Mouse (Mus musculus): ENCODE measurements around the gene Slc41a1. TPM values are rescaled to one million over a fixed set of nuclear protein-coding genes. Genes with fewer than 3 reads are reported as not detected.
"Not testable (repeated sequence)": the region's sequence is repeated elsewhere in the genome, so short reads cannot be mapped to it uniquely, and the experiment has no call there.

Gene Slc41a1
- polyA plus RNA-seq, 1 experiment from 2014 or later, result 6.4 TPM

DNA sequence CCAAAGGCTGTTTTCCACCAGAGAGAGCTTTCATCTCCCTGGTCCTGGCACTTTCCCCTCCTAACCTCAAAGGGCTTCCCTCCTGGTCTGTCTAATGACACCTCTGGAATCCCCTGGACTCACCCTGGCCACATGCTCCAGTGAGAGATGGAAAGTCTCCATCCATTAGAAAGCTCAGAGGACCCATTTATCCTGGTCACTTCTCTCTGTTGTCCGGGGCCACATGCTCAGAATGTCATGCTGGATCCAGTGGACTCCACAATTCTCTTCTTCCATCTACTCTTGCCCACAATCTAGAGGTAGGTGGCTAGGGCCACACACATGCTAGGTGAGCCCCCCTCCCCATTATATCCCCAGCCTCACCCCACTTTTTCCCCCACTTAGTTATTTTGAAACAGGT lies 18.3 kb upstream of the Slc41a1 start:
- Histone ChIP-seq H3K4me2 (no peak overlapping the region), H3K36me3 (ENCODE audit: control insufficient read depth, insufficient read depth, low read length) (no peaks in the 10 kb centered on the region), H3K4me3 (ENCODE audit: low read depth, low read length) (no peak overlapping the region), H3K27ac (ENCODE audit: low read depth, low read length) (no peak overlapping the region), H3K9me3 (replicated peaks; ENCODE audit: control insufficient read depth, low read length) (no peaks in the 10 kb centered on the region), H3K9ac (ENCODE audit: low read depth, low read length) (no peak overlapping the region), H3K27me3 (ENCODE audit: control insufficient read depth, insufficient read depth, low read length) (0 out of 2 replicates have a peak, but pooled peaks cover 2% of the 10 kb centered on the region), H3K4me1 (ENCODE audit: control insufficient read depth, insufficient read depth, low read length) (0 out of 2 replicates have a peak, but pooled peaks cover 2% of the 10 kb centered on the region)
- 83% methylated on average over 1 of the region's 1 CpGs for WGBS (ENCODE audit: insufficient replicate concordance)
- ATAC-seq (replicated peaks; ENCODE audit: insufficient number of reproducible peaks, low FRiP score, low TSS enrichment), result no peak

DNA sequence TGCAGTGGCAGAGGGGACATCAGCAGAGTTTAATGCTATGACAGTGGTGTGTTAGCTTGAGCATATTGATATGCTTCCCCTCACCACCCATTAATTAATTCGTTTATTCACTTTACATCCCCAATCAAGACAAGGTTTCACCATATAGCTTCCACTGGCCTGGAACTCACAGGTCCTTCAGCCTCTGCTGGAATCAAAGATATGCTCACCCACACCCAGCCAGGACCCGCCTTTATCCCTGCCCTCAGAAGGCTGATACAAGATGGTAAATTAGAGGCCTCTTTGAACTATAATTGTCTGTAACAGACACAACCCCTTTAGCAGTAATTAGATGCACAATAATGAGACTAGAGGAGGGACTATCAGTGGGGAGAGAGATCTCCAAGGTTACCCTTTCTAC lies 17.6 kb upstream of the Slc41a1 start:
- H3K4me2 ChIP-seq, result no peak overlapping the region
- no peaks in the 10 kb centered on the region for H3K36me3 ChIP-seq (ENCODE audit: control insufficient read depth, insufficient read depth, low read length)
- no peak overlapping the region for H3K4me3 ChIP-seq (ENCODE audit: low read depth, low read length)
- 0 out of 2 replicates have a peak, but pooled peaks cover 2% of the 10 kb centered on the region for H3K4me1 ChIP-seq (ENCODE audit: control insufficient read depth, insufficient read depth, low read length)
- WGBS (ENCODE audit: insufficient replicate concordance), result 64% methylated on average over 2 of the region's 2 CpGs
- H3K9ac ChIP-seq (ENCODE audit: low read depth, low read length), result no peak overlapping the region
- ATAC-seq (replicated peaks; ENCODE audit: insufficient number of reproducible peaks, low FRiP score, low TSS enrichment), result no peak
- H3K27me3 ChIP-seq (ENCODE audit: control insufficient read depth, insufficient read depth, low read length), result 0 out of 2 replicates have a peak, but pooled peaks cover 2% of the 10 kb centered on the region
- H3K9me3 ChIP-seq (replicated peaks; ENCODE audit: control insufficient read depth, low read length), result no peaks in the 10 kb centered on the region
- no peak overlapping the region for H3K27ac ChIP-seq (ENCODE audit: low read depth, low read length)

DNA sequence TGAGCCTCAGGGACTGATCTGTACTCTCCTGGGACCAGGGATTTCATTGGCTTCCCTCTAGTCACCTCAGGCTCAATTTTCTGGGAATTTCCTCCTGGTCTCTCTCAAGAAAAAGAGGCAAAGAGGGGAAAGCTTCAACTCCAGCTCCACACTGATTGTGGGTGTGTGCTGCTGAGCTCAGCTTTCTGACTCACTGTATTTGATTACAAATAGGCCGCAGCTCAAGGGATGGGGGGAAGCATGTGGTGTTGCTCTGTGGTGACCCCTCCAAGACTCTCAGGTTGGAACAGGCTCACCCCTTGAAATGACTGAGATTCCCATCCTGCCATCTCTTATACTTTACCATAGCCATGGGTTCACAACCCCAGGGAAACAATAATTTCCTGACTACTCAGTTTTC lies 15.9 kb upstream of the Slc41a1 start:
- WGBS (ENCODE audit: insufficient replicate concordance), result 73% methylated on average over 1 of the region's 1 CpGs
- Histone ChIP-seq H3K4me2 (no peak overlapping the region), H3K9ac (ENCODE audit: low read depth, low read length) (no peak overlapping the region), H3K9me3 (replicated peaks; ENCODE audit: control insufficient read depth, low read length) (no peaks in the 10 kb centered on the region), H3K27ac (ENCODE audit: low read depth, low read length) (no peak overlapping the region), H3K27me3 (ENCODE audit: control insufficient read depth, insufficient read depth, low read length) (peaks cover 4% of the 10 kb centered on the region; the same call in 1 of the 2 replicates), H3K4me3 (ENCODE audit: low read depth, low read length) (no peak overlapping the region), H3K36me3 (ENCODE audit: control insufficient read depth, insufficient read depth, low read length) (no peaks in the 10 kb centered on the region), H3K4me1 (ENCODE audit: control insufficient read depth, insufficient read depth, low read length) (0 out of 2 replicates have a peak, but pooled peaks cover 2% of the 10 kb centered on the region)
- no peak for ATAC-seq (replicated peaks; ENCODE audit: insufficient number of reproducible peaks, low FRiP score, low TSS enrichment)

DNA sequence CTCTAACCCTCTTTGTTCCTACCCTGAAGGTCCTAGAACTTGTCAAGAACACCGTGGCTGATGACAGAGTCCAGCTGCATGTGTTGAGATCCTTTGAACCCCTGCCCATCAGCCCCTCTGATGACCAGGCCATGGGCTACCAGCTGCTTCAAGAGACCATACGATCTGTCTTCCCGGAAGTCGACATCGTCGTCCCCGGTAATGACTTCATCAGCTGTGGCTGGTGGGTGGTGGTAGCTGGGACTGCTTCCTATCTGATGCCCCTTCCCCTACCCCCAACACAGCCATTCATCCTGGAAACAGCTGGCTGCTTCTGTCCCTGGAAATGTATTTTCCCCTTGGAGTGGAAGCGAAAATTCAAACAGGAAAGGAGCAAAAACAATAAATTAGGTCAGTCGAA lies 15.3 kb upstream of the Slc41a1 start:
- WGBS (ENCODE audit: insufficient replicate concordance), result 46% methylated on average over 9 of the region's 9 CpGs
- H3K27ac ChIP-seq (ENCODE audit: low read depth, low read length), result no peak overlapping the region
- 0 out of 2 replicates have a peak, but pooled peaks cover 2% of the 10 kb centered on the region for H3K4me1 ChIP-seq (ENCODE audit: control insufficient read depth, insufficient read depth, low read length)
- H3K27me3 ChIP-seq (ENCODE audit: control insufficient read depth, insufficient read depth, low read length), result peaks cover 4% of the 10 kb centered on the region; the same call in 1 of the 2 replicates
- no peaks in the 10 kb centered on the region for H3K36me3 ChIP-seq (ENCODE audit: control insufficient read depth, insufficient read depth, low read length)
- no peaks in the 10 kb centered on the region for H3K9me3 ChIP-seq (replicated peaks; ENCODE audit: control insufficient read depth, low read length)
- H3K4me3 ChIP-seq (ENCODE audit: low read depth, low read length), result no peak overlapping the region
- ATAC-seq (replicated peaks; ENCODE audit: insufficient number of reproducible peaks, low FRiP score, low TSS enrichment), result no peak
- H3K4me2 ChIP-seq, result no peak overlapping the region
- H3K9ac ChIP-seq (ENCODE audit: low read depth, low read length), result no peak overlapping the region

DNA sequence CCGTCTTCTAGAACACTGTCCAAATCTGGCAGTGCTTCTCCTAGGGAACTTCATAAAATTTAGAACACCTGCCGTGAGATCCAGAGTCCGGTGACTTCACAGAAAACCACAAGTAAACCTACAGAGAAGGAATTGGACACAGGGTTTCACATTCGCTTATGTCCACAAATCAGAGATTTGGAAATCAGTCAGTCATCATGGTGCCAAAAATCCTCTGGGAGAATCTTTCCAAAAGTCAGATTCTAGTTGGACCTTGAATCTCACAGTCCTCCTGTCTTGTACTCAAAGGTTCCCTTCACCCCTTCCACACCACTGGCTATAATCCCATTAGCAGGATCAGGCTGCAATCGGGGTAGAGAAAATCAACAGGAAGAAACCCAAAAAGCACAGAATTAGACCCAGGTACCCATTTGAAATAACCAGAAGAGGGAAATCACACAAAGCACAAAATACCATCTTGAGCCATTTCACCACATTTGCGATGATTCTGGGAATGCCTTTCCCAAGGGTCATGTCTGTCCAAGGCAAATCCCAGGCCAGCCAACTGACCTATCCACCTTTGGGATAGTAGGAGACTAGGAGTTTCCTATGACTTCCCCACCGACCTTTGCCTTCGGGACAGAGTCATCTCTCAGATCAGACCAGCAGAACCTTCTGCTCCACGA lies 14.5 kb upstream of the Slc41a1 start:
- Histone ChIP-seq H3K36me3 (ENCODE audit: control insufficient read depth, insufficient read depth, low read length) (no peaks in the 10 kb centered on the region), H3K9ac (ENCODE audit: low read depth, low read length) (no peak overlapping the region), H3K9me3 (replicated peaks; ENCODE audit: control insufficient read depth, low read length) (no peaks in the 10 kb centered on the region), H3K4me2 (no peak overlapping the region), H3K4me1 (ENCODE audit: control insufficient read depth, insufficient read depth, low read length) (0 out of 2 replicates have a peak, but pooled peaks cover 2% of the 10 kb centered on the region), H3K27ac (ENCODE audit: low read depth, low read length) (no peak overlapping the region), H3K27me3 (ENCODE audit: control insufficient read depth, insufficient read depth, low read length) (peaks cover 4% of the 10 kb centered on the region; the same call in 1 of the 2 replicates), H3K4me3 (ENCODE audit: low read depth, low read length) (no peak overlapping the region)
- ATAC-seq (replicated peaks; ENCODE audit: insufficient number of reproducible peaks, low FRiP score, low TSS enrichment), result no peak
- WGBS (ENCODE audit: insufficient replicate concordance), result 79% methylated on average over 9 of the region's 9 CpGs

DNA sequence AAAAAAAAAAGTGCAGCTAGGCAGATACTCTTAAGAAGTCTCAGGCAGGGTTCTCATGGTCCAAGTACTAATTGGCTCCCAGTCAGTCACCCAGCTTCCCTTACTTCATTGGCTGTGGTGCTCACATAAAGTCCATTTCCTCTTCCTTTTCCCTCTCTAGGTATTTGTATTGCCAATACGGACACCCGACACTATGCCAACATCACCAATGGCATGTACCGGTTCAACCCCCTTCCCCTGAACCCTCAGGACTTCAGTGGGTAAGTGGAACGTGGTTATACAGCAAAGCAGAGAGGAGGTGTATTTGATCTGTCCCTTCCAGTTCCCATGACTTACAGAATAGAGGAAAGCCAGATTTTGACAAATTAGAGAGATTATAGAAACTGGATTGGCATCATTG lies 13.6 kb upstream of the Slc41a1 start:
- H3K36me3 ChIP-seq (ENCODE audit: control insufficient read depth, insufficient read depth, low read length), result no peaks in the 10 kb centered on the region
- H3K4me3 ChIP-seq (ENCODE audit: low read depth, low read length), result no peak overlapping the region
- ATAC-seq (replicated peaks; ENCODE audit: insufficient number of reproducible peaks, low FRiP score, low TSS enrichment), result no peak
- H3K4me1 ChIP-seq (ENCODE audit: control insufficient read depth, insufficient read depth, low read length), result 0 out of 2 replicates have a peak, but pooled peaks cover 2% of the 10 kb centered on the region
- H3K27ac ChIP-seq (ENCODE audit: low read depth, low read length), result no peak overlapping the region
- no peak overlapping the region for H3K4me2 ChIP-seq
- no peaks in the 10 kb centered on the region for H3K9me3 ChIP-seq (replicated peaks; ENCODE audit: control insufficient read depth, low read length)
- H3K27me3 ChIP-seq (ENCODE audit: control insufficient read depth, insufficient read depth, low read length), result peaks cover 4% of the 10 kb centered on the region; the same call in 1 of the 2 replicates
- 80% methylated on average over 4 of the region's 4 CpGs for WGBS (ENCODE audit: insufficient replicate concordance)
- H3K9ac ChIP-seq (ENCODE audit: low read depth, low read length), result no peak overlapping the region

DNA sequence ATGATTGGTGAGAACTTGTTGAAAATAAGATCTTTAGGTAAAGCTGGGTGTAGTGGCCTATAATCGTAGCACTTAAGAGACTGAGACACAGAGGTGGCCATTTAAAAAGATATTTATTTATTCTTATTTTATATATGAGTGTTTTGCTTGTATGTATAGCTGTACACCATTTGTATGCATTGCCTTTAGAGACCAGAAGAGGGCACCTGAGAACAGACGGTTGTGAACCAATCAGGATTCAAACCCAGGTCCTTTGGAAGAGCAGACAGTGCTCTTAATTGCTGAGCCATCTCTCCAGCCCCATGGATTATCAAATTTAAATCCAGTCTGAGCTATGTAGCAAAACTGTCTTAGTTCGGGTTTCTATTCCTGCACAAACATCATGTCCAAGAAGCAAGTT lies 13.1 kb upstream of the Slc41a1 start:
- H3K4me1 ChIP-seq (ENCODE audit: control insufficient read depth, insufficient read depth, low read length), result 0 out of 2 replicates have a peak, but pooled peaks cover 2% of the 10 kb centered on the region

DNA sequence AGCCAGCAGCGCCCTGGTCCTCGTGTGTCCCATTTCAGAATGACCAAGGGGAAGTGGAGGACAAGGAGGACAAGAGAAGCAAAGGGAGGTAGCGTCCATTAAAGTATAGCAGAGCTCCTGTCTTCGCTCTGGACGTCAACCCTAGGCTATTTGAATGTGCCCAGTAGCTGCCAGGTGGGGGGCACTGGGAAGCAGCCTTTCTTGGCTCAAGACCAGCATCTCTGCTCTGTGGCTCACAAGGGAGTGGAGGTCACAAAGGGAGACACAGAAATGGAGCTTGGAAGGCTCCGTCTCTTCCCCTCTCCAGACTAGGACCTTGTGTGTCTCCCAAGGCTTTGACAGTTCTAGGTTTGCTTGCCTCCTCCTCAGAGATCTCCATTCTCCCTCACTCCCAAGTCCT lies 10.4 kb upstream of the Slc41a1 start:
- Histone ChIP-seq H3K4me2 (no peak overlapping the region), H3K4me1 (ENCODE audit: control insufficient read depth, insufficient read depth, low read length) (0 out of 2 replicates have a peak, but pooled peaks cover 1% of the 10 kb centered on the region), H3K9me3 (replicated peaks; ENCODE audit: control insufficient read depth, low read length) (no peaks in the 10 kb centered on the region), H3K4me3 (ENCODE audit: low read depth, low read length) (no peak overlapping the region), H3K27ac (ENCODE audit: low read depth, low read length) (no peak overlapping the region), H3K36me3 (ENCODE audit: control insufficient read depth, insufficient read depth, low read length) (no peaks in the 10 kb centered on the region), H3K27me3 (ENCODE audit: control insufficient read depth, insufficient read depth, low read length) (peaks cover 4% of the 10 kb centered on the region; the same call in 1 of the 2 replicates), H3K9ac (ENCODE audit: low read depth, low read length) (no peak overlapping the region)
- WGBS (ENCODE audit: insufficient replicate concordance), result 74% methylated on average over 6 of the region's 6 CpGs
- no peak for ATAC-seq (replicated peaks; ENCODE audit: insufficient number of reproducible peaks, low FRiP score, low TSS enrichment)

More for the DNA sequence above, 13.1 kb upstream of the Slc41a1 start:
- no peak for ATAC-seq (replicated peaks; ENCODE audit: insufficient number of reproducible peaks, low FRiP score, low TSS enrichment)
- H3K27ac ChIP-seq (ENCODE audit: low read depth, low read length), result no peak overlapping the region
- H3K4me3 ChIP-seq (ENCODE audit: low read depth, low read length), result no peak overlapping the region
- H3K4me2 ChIP-seq, result no peak overlapping the region
- H3K9ac ChIP-seq (ENCODE audit: low read depth, low read length), result no peak overlapping the region
- no peaks in the 10 kb centered on the region for H3K9me3 ChIP-seq (replicated peaks; ENCODE audit: control insufficient read depth, low read length)
- H3K27me3 ChIP-seq (ENCODE audit: control insufficient read depth, insufficient read depth, low read length), result peaks cover 4% of the 10 kb centered on the region; the same call in 1 of the 2 replicates
- 73% methylated on average over 3 of the region's 3 CpGs for WGBS (ENCODE audit: insufficient replicate concordance)
- no peaks in the 10 kb centered on the region for H3K36me3 ChIP-seq (ENCODE audit: control insufficient read depth, insufficient read depth, low read length)

DNA sequence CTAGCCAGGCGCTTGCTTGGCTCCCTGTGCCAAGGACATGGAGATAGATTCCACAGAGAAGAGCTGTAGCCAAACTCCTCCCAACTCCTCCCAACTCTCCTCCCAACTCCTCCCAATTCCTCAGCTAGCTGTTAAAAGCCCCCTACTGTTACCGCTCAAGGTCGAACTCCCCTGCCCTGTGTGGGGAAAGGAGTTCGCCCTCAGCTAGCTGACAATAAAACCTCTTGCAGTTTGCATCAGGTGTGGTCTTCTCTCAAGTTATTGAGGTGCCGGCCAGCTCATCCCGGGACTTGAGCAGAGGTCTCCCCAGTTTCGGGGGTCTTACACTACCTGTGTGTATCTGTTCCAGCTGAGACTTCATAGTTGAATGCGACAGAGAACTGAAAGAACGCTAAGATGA lies 6.9 kb upstream of the Slc41a1 start:
- H3K27me3 ChIP-seq (ENCODE audit: control insufficient read depth, insufficient read depth, low read length); H3K36me3 ChIP-seq (ENCODE audit: control insufficient read depth, insufficient read depth, low read length); H3K4me2 ChIP-seq; H3K4me1 ChIP-seq (ENCODE audit: control insufficient read depth, insufficient read depth, low read length); H3K4me3 ChIP-seq (ENCODE audit: low read depth, low read length); H3K27ac ChIP-seq (ENCODE audit: low read depth, low read length); ATAC-seq (replicated peaks; ENCODE audit: insufficient number of reproducible peaks, low FRiP score, low TSS enrichment); H3K9me3 ChIP-seq (replicated peaks; ENCODE audit: control insufficient read depth, low read length); H3K9ac ChIP-seq (ENCODE audit: low read depth, low read length): not testable (repeated sequence)
- WGBS (ENCODE audit: insufficient replicate concordance), result 67% methylated on average over 8 of the region's 9 CpGs

All from heart, embryonic 11.5 days (tissue).